Mouse (Mus musculus) erythroid progenitor cell, adult 5-6 weeks (primary cell): Measurements from ENCODE around the gene Ankrd44. TPM values are rescaled to one million over a fixed set of nuclear protein-coding genes. Genes with fewer than 3 reads are reported as not detected.

ENCODE experiments used
- ATAC-seq: replicated peaks from 2 replicates; pipeline ENCODE4 v1.8.0; 2016; ENCODE audit warnings: moderate number of reproducible peaks, mild to moderate bottlenecking, moderate TSS enrichment, inconsistent platforms; ENCODE audit not compliant: poor library complexity, low FRiP score, severe bottlenecking
- total RNA-seq, 2 experiments: library from RNA; stranded (forward) in 1 of 2; stranded (reverse) in 1 of 2; fragments of 150-400 nt in 1 of 2; fragments of 186-747, 209-891 nt in 1 of 2; gene quantifications; 2 replicates each; pipeline versions ENCODE4 v1.2.3 to v1.2.4; 2015 to 2017; ENCODE audit warnings: low replicate concordance in 2 of 2

The Ankrd44 gene
- total RNA-seq, 2 experiments from 2014 or later, result 13.4 to 47.4 TPM

DNA sequence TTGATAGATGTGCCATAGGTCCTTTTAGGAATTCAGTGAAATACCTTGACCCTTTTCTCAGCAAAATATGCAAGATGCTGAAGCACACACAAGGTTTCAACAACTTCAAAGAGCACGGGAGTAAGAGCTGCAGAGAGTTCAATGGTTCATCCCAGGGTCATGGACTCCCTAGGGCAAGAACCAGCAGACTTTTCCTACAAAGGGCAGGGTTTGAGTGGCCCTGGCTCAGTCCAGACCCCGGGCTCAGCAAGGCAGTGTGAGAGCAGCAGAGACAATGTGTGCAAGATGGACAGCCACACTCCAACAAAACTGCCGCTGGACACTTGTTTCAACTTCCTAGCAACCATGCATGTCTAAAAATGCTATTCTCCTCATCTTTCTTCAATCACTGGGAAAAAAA is 98.8 kb downstream of the Ankrd44 start:
- no peak for ATAC-seq

DNA sequence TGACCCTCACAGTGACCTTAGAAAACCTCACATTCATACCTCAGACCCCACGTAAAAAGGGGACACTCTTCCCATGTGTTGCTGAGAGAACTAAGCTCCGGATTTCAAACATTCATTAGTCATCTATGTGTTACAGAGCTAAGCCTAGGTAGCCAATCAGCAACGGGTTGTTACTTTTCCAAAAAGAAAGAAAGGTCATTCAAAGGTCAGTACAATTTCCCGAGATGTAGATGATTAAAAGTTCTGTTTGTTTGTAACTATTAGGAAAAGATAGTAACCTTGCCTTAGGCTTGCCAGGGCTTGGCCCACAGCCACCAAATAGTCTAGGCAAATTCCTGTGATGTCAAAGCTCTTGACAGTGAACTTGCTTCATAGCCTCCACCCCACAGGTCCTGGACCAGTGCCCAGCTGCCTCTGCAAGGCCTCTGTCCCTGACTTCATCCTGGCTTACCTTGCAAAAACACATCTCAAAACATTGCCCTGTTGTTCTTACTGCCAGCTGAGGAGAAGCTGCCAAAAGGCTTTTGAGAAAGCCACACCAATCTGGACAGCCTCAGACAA is 99.7 kb downstream of the Ankrd44 start:
- ATAC-seq, result no peak

DNA sequence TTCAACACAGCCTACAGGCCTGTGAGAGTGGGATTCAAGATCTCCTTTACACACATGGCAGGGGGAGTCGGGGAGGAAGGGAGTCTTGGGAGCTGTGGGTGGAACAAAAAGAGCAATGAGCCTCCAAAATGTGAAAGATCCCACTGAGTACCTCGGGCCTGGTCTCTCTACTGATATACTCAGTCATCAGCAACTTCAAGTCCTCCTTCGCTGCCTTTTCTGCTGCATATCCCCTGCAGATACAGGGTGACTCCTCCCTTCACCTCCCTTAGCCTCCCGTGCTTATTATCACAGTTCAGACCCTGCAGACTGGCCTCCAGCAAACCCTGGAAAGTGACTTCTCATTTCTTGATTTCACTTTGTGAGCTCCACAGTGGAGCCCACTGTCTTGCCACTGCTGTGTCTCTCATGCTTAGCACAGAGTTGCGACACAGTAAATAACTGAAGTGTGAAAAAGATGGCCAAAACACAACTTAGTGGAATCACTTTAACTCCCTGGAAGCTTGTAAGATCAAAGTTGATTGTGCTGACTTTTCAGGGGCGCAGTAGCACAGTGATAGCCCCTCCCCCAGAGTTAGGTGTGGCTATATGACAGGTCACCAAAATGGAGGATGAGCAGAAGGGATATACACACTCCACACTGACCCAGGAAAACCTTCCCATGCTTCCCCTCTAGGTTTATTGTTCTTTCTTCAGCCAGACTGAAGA is 100.3 kb downstream of the Ankrd44 start:
- ATAC-seq, result no peak

DNA sequence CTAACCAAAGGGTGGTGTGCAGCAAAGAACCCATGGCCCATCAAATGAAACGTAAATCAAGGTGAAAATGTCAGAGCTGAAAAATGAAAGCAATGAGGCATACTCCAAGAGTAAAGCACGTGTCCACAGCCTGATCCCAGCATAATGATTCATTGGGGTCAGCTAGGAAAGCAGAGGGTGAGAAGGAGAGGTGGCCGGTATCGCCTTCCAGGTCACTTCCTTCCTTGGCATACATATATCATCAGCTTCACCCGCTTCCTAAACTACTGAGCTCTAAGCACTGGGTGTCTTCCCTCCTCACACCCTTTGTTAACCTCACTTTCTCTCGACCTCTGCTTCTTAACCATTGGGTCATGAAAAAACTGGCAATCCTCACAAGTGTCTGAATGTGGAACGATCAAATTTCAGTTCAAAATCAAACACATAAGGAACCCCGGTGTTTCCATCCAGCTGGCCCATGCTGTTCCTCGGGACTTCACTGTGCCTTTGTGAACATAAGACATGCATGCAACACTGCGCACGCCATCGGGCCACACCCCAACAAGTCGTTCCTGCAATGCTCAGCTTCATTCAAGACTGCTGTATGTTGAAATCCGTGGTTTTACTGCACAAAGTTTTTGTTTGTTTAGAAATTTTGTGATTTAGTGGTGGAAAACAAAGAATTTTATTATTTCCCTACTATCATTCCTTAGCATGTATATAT is 101.9 kb downstream of the Ankrd44 start:
- ATAC-seq, result no peak

DNA sequence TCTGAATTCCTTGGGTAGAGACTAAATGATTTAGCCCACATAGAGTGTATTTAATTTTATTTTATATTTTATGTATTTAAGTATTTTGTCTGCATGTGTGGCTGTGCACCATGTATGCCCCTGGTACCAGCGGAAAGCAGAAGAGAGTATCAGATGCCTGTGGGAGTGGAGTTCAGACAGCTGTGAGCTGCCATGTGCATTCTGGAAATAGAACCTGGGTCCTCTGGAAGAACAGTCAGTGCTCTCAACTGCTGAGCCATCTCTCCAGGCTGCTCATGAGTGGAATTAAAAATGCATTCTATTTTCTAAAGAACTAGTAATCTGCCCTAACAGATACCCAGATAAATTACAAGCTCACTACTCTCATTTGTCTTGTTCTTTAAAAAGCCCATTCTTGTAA is 104.4 kb downstream of the Ankrd44 start:
- ATAC-seq, result no peak

DNA sequence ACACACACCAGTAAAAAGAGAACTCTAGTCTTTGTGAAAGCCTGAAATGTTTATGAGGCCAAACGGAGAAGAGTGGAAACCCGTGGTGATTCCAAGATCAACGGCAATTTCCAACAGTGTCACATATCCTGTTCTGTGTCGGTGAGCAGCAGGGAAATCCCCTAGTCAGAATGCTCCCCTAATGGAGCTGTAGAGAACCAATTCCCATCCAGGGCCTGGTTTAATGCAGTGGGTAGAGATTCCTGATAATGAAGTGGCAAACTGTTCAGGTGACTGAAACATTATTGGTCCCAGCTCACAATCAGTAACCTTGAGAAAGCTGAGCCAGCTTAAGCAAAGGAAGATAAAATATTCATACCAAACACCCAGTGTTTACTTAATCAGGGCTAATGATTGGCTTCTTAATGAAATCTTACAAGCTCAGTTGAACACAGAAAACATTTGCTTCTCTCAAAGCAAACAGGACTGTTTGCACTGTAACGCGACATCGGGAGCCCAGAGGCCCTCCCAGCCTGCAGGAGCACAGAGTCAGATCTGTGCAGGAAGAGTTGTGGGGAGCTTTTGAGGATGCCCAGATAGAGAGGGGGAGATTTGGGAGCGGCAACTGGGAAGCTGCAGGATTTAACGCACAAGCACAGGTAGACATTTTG is 110.9 kb downstream of the Ankrd44 start:
- no peak for ATAC-seq

DNA sequence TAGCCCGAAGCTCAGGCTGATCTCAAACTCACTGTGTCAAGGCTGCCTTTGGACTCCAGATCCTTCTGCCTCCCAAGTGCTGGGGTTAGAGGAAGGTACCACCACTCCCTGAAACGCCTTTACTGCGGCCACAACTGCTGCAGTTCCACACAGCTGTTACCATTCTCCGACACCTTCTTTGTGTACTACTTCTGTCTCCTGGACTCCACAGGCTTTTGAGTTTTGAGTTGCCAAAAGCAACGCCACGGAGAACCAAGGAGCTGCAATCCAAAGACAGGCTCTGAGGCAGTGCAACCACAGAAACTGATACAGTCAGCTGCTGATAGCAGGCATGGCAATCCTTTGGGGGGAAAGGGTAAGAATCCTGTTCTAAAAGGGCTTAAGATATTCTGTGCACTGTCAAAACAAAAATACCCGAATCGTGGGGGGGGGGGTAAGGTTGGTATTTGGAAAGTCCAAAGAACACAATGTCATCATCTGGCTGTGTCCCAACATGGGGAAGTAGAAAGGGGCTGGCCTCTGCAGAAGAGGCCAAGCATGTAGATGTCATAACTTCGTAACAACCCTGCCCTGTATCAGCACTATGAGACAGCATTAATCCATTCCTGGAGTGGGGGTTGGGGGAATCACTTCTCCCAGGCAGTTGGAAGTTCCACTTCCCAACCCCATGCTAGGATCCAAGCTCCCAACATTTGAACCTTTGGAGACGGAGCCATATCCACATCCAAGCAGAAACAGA is 116.2 kb downstream of the Ankrd44 start:
- ATAC-seq, result no peak

DNA sequence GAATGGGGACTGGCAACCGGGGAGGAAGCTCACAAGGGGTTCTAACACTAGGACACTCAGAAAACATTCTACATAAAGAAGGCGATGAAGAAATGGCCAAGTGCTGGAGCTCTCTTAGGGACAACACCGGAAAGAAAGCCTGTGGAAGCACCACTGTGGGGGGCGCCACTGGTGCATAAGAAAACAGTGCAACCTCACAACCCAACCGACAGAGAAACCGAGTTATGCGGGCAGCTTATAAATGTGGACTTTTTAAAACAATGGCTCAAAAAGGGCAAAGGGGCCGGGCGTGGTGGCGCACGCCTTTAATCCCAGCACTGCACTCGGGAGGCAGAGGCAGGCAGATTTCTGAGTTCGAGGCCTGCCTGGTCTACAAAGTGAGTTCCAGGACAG is 117.1 kb downstream of the Ankrd44 start:
- no peak for ATAC-seq

DNA sequence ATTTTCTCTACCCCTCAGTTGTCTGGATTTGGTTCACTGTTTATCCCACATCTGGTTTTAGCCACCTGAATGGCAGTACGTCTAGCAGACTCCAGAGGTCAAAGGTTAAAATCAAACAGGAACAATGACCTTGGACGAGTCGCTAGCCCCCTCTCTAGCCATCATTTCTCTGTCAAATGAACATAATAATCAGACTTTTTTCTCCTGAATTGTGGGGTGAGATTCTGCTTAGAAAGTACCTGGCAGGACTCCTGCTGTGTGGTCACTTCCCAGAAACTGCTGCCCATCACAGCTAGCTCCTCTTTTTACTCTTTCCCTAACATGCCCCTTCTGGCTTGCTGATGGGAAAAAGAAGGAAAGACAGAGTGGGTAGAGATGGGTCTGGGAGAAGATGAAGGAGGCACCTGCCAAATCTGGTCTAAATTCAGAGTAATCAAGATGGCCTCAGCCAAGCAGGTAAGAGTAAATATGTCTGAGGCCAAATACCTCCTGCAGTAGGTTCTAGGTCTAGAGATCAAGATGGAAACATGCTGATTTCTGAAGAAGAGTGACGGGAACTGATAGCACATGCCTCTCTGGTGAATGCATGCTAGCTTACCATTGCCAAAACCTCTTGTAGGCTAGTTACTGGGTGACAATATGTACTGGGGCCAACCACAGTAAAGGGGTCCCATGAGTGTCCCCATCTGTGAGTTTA is 117.6 kb downstream of the Ankrd44 start:
- no peak for ATAC-seq

DNA sequence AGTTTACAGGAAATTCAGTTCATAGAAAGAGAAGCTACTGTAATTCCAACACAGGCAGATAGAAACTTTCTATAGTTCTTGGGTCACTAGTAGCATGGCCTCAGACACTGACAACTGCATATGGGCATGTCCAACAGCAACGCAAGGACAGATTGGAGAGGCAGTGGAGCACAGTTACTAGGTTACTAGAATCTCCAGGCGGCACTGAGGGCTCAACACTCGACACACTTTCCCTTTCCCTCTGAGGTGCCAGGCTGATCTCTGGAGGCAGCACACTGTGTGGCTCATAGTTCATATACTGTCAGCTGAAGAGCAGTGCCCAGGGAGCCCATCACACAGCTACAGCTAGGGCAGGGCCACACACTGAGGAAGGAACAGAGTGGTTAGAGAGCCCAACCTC is 118.4 kb downstream of the Ankrd44 start:
- ATAC-seq, result no peak

DNA sequence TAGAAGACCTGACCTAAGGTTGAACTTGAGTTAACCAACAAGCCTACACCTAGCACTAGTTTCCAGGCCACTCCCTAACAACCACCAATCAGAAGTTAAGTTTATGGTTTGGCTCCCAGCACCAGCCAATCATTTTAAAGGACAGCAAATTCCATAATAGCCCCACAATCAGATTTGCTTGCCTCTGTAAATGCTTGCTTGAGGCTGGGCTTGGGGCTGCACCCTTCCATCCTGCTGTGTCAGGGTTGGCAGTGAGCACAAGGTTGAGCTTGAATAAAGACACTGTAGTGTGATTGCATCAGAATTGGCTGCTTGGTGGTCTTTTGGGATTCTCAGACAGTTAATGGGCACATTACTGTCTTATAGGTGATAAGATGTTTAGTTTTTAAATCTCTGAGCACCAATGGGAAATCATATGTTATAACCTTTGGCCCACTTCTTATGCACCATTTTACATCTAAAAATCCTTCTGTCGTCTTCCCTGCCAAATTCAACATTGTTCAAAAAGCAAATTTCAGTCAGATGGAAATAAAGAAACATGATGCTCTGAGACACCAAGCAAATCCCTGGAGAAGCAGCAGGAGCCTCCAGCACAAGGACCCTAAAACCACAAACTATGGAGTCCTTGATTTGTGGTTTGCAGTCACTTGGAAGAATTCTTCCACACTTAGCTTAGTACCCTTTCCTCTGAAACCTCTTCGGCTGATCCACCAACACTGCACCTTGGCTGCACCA is 119.9 kb downstream of the Ankrd44 start:
- no peak for ATAC-seq

DNA sequence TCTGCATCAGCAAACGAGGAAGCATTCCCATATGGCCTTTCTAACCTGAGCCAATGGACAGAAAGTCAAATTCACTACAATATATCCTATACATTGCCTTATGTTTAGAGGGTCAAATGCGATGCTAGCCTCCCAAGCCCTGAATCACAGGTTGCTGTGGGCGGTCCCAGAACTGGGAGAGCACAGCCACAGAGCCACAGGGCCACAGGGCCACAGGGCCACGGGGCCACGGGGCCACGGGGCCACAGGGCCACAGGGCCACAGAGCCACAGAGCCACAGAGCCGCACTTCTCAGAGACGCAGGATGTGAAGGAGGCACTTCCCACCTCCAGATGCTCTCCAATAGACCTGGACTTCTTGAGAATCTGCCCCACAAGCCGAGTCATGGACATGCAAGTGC is 121.8 kb downstream of the Ankrd44 start:
- no peak for ATAC-seq

DNA sequence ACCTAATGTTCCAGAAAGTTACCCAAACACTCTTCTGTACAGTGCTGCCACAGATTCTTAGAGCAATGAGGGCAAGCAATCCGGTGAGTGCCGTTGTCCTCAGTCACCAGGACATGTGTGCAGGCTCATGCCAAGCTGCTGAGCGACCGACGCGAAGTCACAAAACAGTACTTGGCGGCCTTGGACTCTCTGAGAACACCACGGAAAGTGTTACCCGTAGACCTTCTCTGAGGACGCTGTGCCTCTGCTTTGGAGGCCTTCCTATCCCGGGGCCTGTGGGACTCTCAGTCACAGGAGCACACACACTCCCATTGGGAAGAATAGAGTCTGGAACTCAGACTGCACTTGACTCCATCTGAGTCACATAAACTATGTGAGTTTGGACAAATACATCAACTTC is 123.5 kb downstream of the Ankrd44 start:
- no peak for ATAC-seq

DNA sequence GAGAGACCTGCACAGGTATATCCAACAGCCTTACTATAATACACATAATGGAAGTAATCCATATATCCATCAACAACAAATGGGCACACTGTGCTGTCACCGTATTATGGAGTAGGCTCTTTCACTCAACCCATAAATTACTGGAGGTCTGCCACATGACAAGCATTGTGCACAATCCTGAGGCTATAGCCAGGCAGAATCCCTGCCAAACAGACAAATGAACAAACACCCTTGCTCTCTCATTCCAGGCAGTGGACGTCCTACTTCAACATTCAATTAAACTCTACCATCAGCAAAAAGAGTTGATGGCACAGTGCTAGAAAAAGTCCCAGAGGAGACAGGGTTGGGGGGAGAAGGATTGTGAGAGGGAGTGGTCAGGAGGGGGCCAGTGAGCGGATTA is 124.9 kb downstream of the Ankrd44 start:
- no peak for ATAC-seq

DNA sequence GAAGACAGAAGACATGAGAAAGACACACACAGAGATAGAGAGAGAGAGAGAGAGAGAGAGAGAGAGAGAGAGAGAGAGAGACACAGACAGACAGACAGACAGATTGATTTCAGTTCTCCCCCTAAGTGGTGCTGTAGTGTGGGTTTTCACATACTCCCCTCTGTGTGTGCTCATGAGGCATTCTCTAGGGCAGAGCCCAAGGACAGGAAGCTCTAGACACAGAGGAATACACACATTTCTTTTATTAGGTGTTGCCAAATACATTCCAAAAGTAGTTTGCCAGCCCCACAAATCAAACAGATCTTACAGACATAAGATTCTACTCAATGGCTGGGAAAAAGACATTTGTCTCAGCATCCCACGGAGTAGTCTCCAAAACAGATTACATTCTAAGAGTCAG is 126.8 kb downstream of the Ankrd44 start:
- ATAC-seq, result no peak

DNA sequence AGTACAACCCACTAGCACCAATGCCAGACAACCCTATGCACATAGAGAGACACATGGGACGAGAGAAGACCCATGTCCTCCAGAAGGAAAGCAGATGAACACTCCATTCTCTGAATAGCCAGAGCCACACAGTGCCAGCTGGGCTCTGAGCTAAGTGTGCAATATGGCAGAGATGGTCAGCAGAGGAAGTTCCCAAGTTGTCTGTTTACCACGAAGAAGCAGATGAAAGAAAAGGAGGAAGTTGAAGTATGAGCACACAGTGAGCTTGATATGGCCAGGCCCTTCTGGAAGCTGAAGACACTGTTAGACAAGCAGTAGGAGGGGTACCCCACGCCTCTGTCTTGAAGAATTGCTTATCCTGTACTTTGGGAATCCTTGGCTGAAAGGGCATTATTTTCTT is 127.8 kb downstream of the Ankrd44 start:
- ATAC-seq, result no peak

DNA sequence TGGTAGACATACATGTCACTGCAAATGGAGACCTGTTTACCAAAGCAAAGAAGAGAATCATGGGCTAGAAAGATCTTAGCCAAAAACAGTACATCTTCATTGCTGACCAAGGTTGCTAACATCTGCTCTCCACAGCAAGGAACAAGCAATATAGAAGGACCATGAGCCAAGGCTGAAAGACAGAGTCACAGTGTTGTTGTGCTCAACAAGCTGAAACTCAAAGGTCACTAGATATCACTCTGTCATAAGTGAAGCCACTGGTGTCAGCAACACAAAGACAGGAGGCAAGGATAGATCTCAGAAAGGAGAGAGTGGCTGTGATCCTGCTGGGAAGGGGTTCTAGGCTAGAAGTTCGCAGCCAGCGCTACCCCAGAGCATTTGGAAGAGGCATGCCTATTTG is 131.5 kb downstream of the Ankrd44 start:
- ATAC-seq, result no peak

DNA sequence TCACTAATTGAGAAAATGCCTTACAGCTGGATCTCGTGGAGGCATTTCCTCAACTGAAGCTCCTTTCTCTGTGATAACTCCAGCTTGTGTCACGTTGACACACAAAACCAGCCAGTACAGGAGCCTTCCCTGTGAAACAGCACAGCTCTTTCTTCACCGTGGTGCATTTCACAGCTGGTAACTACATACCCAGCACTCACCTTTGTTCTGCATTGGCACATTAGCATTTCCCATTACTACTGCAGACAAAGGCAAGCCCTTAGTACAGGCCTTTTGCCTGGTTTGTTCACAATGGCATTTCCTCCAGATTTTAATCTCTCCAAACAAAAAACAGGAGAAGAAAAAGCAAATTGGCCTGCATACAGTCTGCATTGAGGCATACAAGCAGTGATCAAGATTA is 134.8 kb downstream of the Ankrd44 start:
- no peak for ATAC-seq

DNA sequence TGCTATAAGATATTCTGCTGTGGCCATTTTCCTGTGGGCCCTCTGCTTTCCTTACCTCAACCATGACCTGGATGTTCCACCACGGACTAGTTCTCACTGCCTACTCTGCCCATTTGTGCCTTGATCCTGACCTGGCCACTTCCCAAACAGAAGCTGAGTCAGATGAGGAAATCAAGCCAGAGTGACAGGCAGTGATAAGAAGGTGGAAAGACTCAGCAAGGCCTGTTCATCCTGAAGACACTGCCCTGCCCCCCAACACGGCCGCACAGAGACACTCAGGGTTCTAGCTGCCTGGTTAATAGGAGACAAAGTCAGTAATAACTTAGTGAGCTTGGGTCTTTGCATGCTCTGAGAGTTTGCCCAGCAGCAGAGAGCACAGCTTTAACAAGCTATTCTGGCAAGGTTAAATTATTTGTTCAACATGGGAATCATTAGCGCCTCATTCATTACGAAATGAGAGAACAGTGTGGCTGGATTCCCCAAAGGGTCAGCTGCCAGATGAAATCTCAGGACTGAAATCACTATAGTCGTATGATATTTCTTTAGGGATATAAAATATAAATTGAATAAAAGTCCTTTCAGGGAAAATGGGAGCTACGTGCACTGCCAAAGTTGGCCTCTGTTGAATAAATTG is 136.7 kb downstream of the Ankrd44 start:
- ATAC-seq, result no peak
